Mouse (Mus musculus): ENCODE measurements around the gene Adamts2. TPM values are rescaled to one million over a fixed set of nuclear protein-coding genes. Genes with fewer than 3 reads are reported as not detected.

The Adamts2 gene
- polyA plus RNA-seq, 1 experiment from 2014 or later, result 4.0 TPM

DNA sequence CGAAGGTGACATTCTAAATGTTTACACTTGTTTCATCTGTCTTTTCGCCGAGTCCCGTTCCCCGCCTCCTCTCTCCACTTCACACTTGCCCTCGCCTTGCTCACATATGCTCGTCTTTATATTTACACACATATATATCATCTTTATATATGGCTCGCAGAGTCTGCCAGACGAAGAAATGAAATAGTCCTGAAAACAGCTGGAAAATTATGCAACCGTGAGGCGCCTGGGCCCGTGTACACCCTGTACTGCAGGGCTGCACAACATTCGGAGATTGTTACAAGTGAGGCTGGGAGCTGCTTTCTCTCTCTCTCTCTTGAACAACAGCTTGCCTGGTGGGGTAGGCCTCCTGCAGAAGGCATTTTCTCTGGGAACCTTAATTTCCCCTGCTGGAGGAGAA, 10.8 kb upstream of the Adamts2 start:
- Histone ChIP-seq H3K9ac (ENCODE audit: low read depth, low read length) (no peak overlapping the region), H3K4me2 (ENCODE audit: low read length) (no peak overlapping the region), H3K4me3 (ENCODE audit: low read depth, low read length) (no peak overlapping the region), H3K4me1 (ENCODE audit: control insufficient read depth, insufficient read depth, low read length) (no peaks in the 10 kb centered on the region), H3K36me3 (ENCODE audit: control insufficient read depth, insufficient read depth, low read length) (no peaks in the 10 kb centered on the region), H3K9me3 (replicated peaks; ENCODE audit: control insufficient read depth, low read length, poor library complexity, severe bottlenecking) (no peaks in the 10 kb centered on the region), H3K27ac (ENCODE audit: low read length) (no peak overlapping the region), H3K27me3 (ENCODE audit: control insufficient read depth, insufficient read depth, low read depth, low read length) (no peaks in the 10 kb centered on the region)
- ATAC-seq, result no peak
- 93% methylated on average over 13 of the region's 13 CpGs for WGBS

DNA sequence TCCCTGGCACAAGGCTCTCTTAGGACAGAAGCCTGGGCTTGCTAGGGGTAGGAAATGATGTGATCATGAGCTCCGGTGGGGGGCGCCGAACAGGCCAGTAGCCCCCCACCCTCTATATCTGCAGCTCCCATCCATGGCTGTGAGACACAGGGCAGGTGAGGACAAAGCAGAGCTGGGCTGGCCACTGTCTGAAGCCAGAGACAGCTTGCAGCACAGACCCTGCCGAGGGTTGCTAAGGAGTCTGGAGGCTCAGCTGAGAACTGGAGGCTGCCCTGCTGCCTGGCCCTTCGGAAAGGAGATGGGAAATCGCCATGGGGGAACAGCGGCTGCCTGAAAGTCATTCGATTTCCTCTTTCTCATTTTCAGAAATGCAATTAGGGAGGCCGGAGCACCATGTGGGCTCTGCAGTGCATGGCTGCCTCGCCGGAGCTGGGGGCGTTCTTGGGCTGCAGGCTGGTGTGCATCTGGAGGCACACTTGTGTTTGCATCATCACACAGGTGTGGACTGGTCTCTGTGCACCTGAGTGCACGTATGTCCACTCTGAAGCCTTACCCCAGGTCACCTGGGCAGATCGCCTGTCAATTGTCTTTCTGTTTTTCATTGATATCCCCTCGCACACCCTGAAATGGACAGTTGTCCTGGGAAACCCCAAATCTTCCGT, 8.9 kb upstream of the Adamts2 start:
- no peaks in the 10 kb centered on the region for H3K4me1 ChIP-seq (ENCODE audit: control insufficient read depth, insufficient read depth, low read length)
- H3K9ac ChIP-seq (ENCODE audit: low read depth, low read length), result no peak overlapping the region
- WGBS, result 77% methylated on average over 16 of the region's 16 CpGs
- H3K36me3 ChIP-seq (ENCODE audit: control insufficient read depth, insufficient read depth, low read length), result no peaks in the 10 kb centered on the region
- H3K9me3 ChIP-seq (replicated peaks; ENCODE audit: control insufficient read depth, low read length, poor library complexity, severe bottlenecking), result no peaks in the 10 kb centered on the region
- H3K4me2 ChIP-seq (ENCODE audit: low read length), result no peak overlapping the region
- ATAC-seq, result no peak
- no peaks in the 10 kb centered on the region for H3K27me3 ChIP-seq (ENCODE audit: control insufficient read depth, insufficient read depth, low read depth, low read length)
- no peak overlapping the region for H3K27ac ChIP-seq (ENCODE audit: low read length)
- no peak overlapping the region for H3K4me3 ChIP-seq (ENCODE audit: low read depth, low read length)

DNA sequence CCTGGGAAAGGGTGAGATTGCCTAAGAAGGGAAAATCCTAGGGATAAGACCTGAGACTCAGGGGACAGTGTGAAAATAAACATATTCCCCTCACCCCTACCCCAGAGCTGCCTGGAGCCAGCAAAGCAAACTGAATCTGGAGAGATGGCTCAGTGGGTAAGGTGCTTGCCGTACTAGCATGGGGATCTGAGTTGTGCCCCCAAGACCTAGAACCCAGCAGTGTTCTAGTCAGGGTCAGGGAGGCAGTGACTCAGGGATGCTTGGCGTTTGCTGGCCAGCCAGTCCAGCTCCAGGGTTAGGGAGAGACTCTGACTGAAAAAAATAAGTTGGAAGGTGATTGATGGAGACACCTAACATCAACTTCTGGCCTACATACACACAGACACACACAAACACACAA, 5.3 kb upstream of the Adamts2 start:
- H3K4me3 ChIP-seq (ENCODE audit: low read depth, low read length), result no peak overlapping the region
- peaks cover 17% of the 10 kb centered on the region for H3K27me3 ChIP-seq (ENCODE audit: control insufficient read depth, insufficient read depth, low read depth, low read length)
- WGBS, result 77% methylated on average over 2 of the region's 2 CpGs

DNA sequence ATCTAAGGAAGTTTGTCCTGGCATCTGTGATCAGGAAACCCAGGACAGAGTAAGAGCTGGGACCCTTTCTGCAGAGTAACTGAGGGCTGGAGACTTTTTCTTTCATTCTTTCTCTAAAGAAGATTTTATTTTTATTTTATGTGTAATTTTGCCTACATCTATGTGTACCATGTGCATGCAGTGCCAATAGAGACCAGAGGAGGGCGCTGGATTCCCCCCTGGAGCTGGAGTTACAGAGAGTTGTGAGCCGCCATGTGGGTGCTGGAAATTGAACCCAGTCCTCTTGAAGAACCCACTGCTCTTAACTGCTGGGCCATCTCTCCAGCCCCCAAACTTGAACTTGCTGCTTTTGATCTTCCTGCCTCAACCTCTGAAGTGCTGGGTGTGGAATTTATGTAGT, 2.7 kb upstream of the Adamts2 start:
- ATAC-seq, result no peak
- peaks cover 11% of the 10 kb centered on the region for H3K4me1 ChIP-seq (ENCODE audit: control insufficient read depth, insufficient read depth, low read length)
- WGBS, result 53% methylated on average over 2 of the region's 2 CpGs

More for the DNA sequence above, 5.3 kb upstream of the Adamts2 start:
- Histone ChIP-seq H3K4me2 (ENCODE audit: low read length) (no peak overlapping the region), H3K9me3 (replicated peaks; ENCODE audit: control insufficient read depth, low read length, poor library complexity, severe bottlenecking) (no peaks in the 10 kb centered on the region), H3K27ac (ENCODE audit: low read length) (no peak overlapping the region), H3K4me1 (ENCODE audit: control insufficient read depth, insufficient read depth, low read length) (0 out of 2 replicates have a peak, but pooled peaks cover 2% of the 10 kb centered on the region), H3K9ac (ENCODE audit: low read depth, low read length) (no peak overlapping the region), H3K36me3 (ENCODE audit: control insufficient read depth, insufficient read depth, low read length) (no peaks in the 10 kb centered on the region)
- no peak for ATAC-seq

DNA sequence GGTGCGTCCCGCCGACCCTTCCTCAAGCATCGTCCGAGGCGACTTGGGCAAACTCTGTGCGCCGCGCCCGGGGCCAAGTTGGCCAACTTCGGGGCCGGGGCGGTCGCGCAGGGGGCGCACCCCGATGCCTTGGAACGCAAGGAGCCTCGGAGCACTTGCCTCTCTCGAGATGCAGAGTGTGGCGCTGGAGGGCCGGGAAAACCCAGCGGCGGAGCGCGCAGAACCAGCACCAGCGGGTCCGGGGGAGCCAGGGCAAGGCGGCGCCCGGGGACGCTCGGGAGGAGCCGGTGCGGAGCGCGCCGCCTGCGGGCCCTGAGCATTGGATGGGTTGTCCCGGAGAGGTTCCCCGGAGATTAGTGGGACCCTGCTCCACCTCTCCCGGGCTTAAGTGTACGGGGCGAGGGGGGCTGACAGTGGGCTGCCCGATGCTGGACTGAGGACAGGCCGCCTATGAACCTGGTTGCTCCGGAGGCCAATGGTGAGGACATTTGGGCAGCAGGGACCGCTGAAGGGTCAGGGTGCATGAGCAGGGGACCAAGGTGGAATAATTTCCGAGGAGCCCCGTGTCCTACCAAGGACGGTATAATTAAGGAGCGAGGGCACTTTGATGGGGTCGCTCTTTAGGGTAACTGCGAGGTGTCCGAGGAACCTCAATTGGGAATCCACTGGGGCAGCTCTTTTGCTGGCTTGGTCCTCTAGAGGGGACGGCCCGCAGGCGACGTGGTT, 635 bp downstream of the Adamts2 start:
- Histone ChIP-seq H3K4me2 (ENCODE audit: low read length) (peak overlapping the region; percentile 100), H3K4me3 (ENCODE audit: low read depth, low read length) (peak overlapping the region; percentile 69), H3K4me1 (ENCODE audit: control insufficient read depth, insufficient read depth, low read length) (peaks cover 11% of the 10 kb centered on the region), H3K9me3 (replicated peaks; ENCODE audit: control insufficient read depth, low read length, poor library complexity, severe bottlenecking) (no peaks in the 10 kb centered on the region), H3K9ac (ENCODE audit: low read depth, low read length) (peak overlapping the region; percentile 66), H3K27me3 (ENCODE audit: control insufficient read depth, insufficient read depth, low read depth, low read length) (peaks cover 30% of the 10 kb centered on the region), H3K36me3 (ENCODE audit: control insufficient read depth, insufficient read depth, low read length) (no peaks in the 10 kb centered on the region), H3K27ac (ENCODE audit: low read length) (no peak overlapping the region)
- ATAC-seq, result peak; percentile 66
- under 1% methylated on average over 59 of the region's 59 CpGs for WGBS

More for the DNA sequence above, 2.7 kb upstream of the Adamts2 start:
- Histone ChIP-seq H3K4me3 (ENCODE audit: low read depth, low read length) (no peak overlapping the region), H3K36me3 (ENCODE audit: control insufficient read depth, insufficient read depth, low read length) (no peaks in the 10 kb centered on the region), H3K9me3 (replicated peaks; ENCODE audit: control insufficient read depth, low read length, poor library complexity, severe bottlenecking) (no peaks in the 10 kb centered on the region), H3K27me3 (ENCODE audit: control insufficient read depth, insufficient read depth, low read depth, low read length) (peaks cover 21% of the 10 kb centered on the region), H3K4me2 (ENCODE audit: low read length) (no peak overlapping the region), H3K27ac (ENCODE audit: low read length) (no peak overlapping the region), H3K9ac (ENCODE audit: low read depth, low read length) (no peak overlapping the region)

DNA sequence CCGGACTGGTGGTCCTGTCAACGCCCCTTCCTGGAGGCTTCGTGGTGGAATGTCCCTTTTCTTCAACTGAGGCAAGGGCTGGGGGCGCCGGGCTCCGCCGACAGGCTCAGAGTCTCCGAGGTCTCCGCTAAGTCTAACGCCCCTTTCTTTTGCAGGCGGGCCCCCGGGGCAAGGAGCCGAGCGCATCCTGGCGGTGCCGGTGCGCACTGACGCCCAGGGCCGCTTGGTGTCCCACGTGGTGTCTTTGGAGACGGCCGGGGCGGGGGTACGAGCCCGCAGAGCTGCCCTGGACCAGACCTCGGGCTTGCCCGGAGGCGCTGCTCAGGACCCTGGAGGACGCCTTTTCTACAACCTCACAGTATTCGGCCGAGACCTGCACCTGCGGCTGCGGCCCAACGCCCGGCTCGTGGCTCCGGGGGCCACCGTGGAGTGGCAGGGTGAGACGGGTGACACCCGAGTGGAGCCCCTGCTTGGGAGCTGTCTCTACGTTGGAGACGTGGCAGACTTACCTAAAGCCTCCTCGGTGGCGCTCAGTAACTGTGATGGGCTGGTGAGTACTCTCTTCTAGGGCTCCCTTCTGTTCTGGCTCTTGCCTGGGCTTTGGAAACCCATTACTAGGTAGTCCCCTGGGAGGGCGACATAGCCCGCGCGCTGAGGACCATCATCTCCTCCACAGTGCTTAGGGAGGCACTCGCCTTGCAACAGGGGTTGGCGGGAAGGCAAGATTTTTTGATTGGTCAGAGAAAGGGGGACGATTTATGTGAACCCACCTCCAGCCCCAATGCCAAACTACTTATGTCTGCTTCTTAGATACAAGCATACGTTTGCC, 1.4 kb downstream of the Adamts2 start:
- H3K4me2 ChIP-seq (ENCODE audit: low read length), result peak overlapping the region; percentile 100
- no peak overlapping the region for H3K27ac ChIP-seq (ENCODE audit: low read length)
- peak overlapping the region; percentile 69 for H3K4me3 ChIP-seq (ENCODE audit: low read depth, low read length)
- no peaks in the 10 kb centered on the region for H3K36me3 ChIP-seq (ENCODE audit: control insufficient read depth, insufficient read depth, low read length)
- WGBS, result under 1% methylated on average over 51 of the region's 52 CpGs
- peaks cover 30% of the 10 kb centered on the region for H3K27me3 ChIP-seq (ENCODE audit: control insufficient read depth, insufficient read depth, low read depth, low read length)
- no peaks in the 10 kb centered on the region for H3K9me3 ChIP-seq (replicated peaks; ENCODE audit: control insufficient read depth, low read length, poor library complexity, severe bottlenecking)
- H3K9ac ChIP-seq (ENCODE audit: low read depth, low read length), result peak overlapping the region; percentile 66; the same call in 1 of the 2 replicates
- peaks cover 11% of the 10 kb centered on the region for H3K4me1 ChIP-seq (ENCODE audit: control insufficient read depth, insufficient read depth, low read length)
- peak; percentile 11; the same call in 1 of the 2 replicates for ATAC-seq

DNA sequence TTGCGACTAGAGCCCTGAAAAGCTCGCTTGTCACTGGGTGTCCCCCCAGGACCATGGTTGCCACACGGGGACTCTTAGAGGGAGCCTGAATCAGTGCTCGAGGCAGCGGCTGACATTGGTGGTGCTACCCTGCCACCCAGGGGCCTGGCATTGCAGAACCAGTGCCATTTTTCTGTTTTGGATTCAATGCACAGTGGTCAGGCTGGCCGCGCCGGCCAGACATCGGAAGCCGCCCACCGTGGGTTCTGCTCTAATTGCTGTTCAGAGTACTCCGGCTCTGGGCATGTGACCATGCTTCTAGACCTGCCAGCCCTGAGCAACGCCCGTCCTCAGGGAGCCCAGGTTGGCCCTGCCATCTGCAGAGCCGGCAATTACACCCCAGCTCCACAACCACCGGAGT, 2.5 kb downstream of the Adamts2 start:
- no peak overlapping the region for H3K4me3 ChIP-seq (ENCODE audit: low read depth, low read length)
- peaks cover 11% of the 10 kb centered on the region for H3K4me1 ChIP-seq (ENCODE audit: control insufficient read depth, insufficient read depth, low read length)
- no peak overlapping the region for H3K4me2 ChIP-seq (ENCODE audit: low read length)
- peaks cover 28% of the 10 kb centered on the region for H3K27me3 ChIP-seq (ENCODE audit: control insufficient read depth, insufficient read depth, low read depth, low read length)
- H3K27ac ChIP-seq (ENCODE audit: low read length), result no peak overlapping the region
- WGBS, result 71% methylated on average over 16 of the region's 16 CpGs
- no peaks in the 10 kb centered on the region for H3K9me3 ChIP-seq (replicated peaks; ENCODE audit: control insufficient read depth, low read length, poor library complexity, severe bottlenecking)
- H3K36me3 ChIP-seq (ENCODE audit: control insufficient read depth, insufficient read depth, low read length), result no peaks in the 10 kb centered on the region
- no peak for ATAC-seq
- H3K9ac ChIP-seq (ENCODE audit: low read depth, low read length), result no peak overlapping the region

DNA sequence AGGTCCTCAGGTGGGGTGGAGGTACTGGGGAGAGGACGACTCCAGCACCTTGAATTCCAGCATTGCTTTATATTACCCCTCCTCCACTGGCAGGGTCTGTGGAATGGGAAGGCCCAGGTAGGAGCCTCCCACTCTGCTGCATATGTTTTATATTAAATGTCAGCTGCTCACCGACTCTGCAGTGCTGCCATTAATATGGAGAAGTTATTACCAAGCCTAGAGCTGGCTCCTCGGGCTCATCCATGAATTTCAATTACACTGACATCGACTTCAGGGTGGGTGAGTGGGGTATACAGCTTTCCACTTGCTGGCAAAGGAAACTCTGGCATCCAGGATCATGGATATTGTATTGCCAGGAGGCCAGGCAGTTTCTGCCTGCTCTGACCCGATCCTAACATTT, 9.3 kb downstream of the Adamts2 start:
- Histone ChIP-seq H3K27me3 (ENCODE audit: control insufficient read depth, insufficient read depth, low read depth, low read length) (no peaks in the 10 kb centered on the region), H3K4me1 (ENCODE audit: control insufficient read depth, insufficient read depth, low read length) (no peaks in the 10 kb centered on the region; the same call in 1 of the 2 replicates), H3K9me3 (replicated peaks; ENCODE audit: control insufficient read depth, low read length, poor library complexity, severe bottlenecking) (no peaks in the 10 kb centered on the region), H3K36me3 (ENCODE audit: control insufficient read depth, insufficient read depth, low read length) (no peaks in the 10 kb centered on the region), H3K4me3 (ENCODE audit: low read depth, low read length) (no peak overlapping the region), H3K27ac (ENCODE audit: low read length) (no peak overlapping the region), H3K4me2 (ENCODE audit: low read length) (no peak overlapping the region), H3K9ac (ENCODE audit: low read depth, low read length) (no peak overlapping the region)
- ATAC-seq, result no peak
- 54% methylated on average over 5 of the region's 5 CpGs for WGBS
